Mouse (Mus musculus) urinary bladder, postnatal 36 days (tissue): ENCODE results near the gene Olfr1086.
"Not testable (repeated sequence)": the region's sequence is repeated elsewhere in the genome, so short reads cannot be mapped to it uniquely, and the experiment has no call there.

Experiments used
- DNase-seq, 2 experiments: peaks; one replicate each; pipeline ENCODE4 v3.0.0; 2022; ENCODE audit warnings: low spot score in 2 of 2, mixed read lengths in 1 of 2

Olfr1086 gene

GRCm38 (mm10) chr2:86679992-86680391 is at the start of gene Olfr1086:
Gene Olfr1086, minus strand, starts transcription at chr2:86680092.
- DNase-seq: no peak

DNA sequence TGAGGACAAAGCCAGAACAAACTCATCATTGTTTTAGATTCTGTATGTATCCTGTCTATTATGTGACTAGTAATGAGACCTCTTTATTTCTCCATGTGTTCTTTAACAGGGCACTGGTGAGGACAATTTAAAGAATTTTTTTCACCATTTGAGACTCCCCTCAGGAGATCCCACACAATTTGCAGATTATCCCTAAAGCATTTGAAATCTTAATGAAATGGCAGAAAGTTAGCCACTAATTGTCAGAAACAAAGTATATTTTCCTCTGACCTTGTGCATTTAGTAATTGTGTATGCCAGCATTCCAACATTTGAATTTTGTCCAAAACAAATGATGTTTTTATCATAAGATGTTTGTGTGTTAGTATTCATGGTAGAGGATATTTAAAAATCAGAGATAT is 18.4 kb upstream of the Olfr1086 start, which contains the start of gene Olfr1087:
TSS of gene Olfr1087 (minus strand) at position 101 of the 400 bp plus-strand sequence.
- no peak for DNase-seq

- no peak for DNase-seq
These were observed 18.0 kb downstream of the Olfr1086 start, which contains the start of gene Olfr1085 for GRCm38 (mm10) chr2:86661919-86662318. Gene Olfr1085, minus strand, starts transcription at chr2:86662019.

GRCm38 (mm10) chr2:86639625-86640024 is 40.3 kb downstream of the Olfr1086 start, which contains the start of gene Olfr1084:
Gene Olfr1084, minus strand, starts transcription at chr2:86639725.
- not testable (repeated sequence) for DNase-seq
